Mouse (Mus musculus): ENCODE results near the gene Fitm1.
A peak's percentile ranks its signal among the peaks of the same experiment; 100 is the strongest.

The Fitm1 gene

DNA sequence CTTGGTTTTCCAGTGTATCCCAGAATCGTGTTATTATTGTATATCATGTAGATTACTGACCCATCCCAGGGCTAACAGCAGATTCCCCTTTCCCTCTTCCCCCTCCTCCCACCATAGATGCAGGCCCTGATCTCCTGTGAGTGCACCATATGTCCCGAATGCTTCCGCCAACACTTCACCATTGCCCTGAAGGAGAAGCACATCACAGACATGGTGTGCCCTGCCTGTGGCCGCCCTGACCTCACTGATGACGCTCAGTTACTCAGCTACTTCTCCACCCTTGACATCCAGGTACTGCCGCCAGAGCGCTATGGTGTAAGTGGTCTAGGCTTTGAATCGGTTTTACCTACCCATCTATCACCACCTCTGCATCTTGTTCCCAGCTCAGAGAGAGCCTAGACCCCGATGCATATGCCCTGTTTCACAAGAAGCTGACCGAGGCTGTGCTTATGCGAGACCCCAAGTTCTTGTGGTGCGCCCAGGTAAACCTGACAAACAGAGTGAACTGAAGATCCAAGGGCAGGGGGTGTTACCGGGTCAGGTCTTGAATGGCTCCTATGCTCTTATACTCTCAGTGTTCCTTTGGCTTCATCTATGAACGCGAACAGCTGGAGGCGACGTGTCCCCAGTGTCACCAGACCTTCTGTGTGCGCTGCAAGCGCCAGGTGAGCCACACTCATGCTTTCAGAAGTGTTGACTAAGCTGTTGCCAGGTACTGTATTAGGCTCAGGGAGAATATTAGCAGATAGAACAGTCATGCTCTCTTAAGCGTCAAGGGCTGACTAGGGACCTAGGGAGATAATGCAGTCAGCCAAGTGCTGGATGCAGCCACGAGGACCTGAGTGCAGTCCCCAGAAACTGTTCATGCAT is 23.3 kb downstream of the Fitm1 start:
- no peak for DNase-seq

DNA sequence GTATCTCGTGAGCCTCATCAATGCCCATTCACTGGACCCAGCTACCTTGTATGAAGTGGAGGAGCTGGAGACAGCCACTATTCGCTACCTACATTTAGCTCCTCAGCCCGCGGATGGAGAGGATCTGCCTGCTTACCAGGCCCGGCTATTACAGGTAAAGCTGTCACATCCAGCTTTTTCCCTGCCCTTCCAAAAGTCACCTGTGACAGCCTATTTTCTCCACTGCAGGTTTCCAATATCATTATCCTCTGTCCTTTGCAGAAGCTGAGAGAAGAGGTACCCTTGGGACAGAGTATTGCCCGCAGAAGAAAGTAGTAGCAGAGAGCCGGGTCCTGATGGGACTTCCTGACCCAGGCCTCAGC is 27.8 kb downstream of the Fitm1 start, which contains the start of gene Irf9:
Gene Irf9 (plus strand): TSS at position 301 of the 362 bp plus-strand sequence.
- no peak for DNase-seq

DNA sequence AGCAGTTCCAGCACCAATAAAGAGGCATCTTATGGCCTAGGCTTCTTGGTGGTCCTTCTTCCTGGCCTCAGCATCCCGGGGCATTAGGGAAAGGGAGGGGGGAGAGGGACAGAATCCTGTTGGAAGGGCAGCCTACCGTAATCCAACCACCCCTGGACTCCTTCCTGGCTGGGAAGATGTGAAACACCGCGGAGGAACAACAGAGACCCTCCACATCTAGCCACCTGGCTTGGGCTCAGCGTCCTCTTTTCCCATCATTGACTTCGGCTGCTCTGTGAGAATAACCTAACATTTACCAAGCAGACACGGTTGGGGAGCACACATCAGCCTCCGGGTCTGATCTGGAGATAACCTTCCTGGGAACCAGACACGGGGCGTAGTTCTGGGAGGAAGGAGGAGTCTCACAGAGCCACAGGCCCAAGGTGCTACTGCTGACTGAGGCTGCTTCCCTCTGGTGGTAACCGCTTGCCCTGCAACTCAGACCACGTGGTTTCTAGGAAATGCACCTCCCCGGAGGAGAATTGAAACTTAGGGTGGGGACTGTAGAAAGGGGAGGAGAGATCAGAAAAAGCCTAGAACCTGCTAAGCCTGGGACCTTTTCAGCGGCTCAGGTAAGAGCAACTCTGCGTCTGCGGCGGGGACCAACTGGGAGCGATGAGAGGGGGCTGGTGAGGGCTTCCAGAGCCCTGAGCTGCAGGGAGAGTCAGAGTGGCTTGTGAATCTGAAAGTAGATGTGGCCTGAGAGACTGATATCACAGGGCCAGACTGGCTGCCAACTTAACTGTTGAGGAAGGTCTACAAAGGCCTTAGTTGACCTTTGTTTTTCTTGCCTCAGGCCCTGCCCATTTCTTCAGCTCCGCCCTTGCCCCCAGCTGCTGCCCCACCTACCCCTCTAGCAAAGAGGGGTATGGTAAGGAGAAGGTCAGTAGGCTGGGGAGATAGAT is 28.5 kb downstream of the Fitm1 start:
- DNase-seq, result peak; percentile 98

DNA sequence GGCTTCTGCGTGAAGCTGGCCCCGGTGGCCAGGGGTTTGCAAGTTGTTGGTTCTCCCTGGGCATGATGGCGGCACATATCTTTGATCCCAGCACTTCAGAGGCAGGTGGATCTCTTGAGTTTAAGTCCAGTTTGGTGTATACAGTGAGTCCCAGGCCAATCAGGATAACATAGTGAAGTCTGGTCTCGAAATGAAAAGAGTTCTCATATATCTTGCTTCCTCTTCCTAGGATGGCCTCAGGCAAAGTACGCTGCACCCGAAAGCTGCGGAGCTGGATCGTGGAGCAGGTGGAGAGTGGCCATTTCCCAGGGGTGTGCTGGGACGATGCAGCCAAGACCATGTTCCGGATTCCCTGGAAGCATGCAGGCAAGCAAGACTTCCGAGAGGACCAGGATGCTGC is 29.4 kb downstream of the Fitm1 start:
- DNase-seq, result no peak

DNA sequence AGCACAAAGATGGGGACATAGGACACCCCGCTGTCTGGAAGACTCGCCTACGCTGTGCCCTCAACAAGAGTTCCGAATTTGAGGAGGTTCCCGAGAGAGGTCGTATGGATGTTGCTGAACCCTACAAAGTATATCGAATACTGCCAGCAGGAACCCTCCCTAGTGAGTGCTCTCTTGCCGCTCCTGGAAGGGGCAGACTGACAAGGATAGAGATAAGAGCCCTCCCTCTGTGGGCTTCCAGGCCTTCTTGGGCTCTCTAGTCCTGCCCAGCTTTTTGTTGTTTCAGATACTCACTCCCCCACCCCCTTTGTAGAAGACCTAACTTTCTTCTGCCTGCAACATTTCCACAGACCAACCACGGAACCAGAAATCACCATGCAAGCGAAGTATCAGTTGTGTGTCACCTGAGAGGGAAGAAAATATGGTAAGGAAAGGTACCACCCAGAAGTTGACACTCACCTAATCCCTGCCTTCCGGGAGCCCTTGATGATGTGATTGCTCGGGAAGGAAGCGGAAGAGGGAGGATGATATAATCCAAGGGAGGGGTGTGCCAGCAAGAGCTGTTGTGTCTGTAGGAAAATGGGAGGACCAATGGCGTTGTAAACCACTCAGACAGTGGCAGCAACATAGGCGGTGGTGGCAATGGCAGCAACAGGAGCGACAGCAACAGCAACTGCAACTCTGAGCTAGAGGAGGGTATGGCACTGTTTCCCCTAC is 30.5 kb downstream of the Fitm1 start:
- DNase-seq, result no peak

DNA sequence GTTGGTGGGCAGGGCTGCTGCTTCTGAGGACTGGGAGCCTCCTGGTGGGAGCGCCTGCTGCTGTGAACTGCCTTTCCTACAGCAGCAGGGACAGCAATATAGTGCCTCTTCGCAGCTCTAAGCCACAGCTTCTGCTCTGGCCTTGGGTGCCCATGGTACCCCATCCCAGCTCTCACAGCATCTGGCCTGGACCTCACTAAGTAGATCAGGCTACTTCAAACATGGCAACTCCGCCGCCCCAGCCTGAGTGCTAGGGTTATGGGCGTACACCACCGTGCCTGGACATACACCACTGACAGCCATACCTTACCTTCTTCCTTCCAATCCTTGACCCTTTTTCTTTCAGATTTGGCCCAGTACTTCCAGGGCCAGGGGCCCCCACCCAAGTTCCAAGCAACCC is 32.9 kb downstream of the Fitm1 start:
- no peak for DNase-seq

DNA sequence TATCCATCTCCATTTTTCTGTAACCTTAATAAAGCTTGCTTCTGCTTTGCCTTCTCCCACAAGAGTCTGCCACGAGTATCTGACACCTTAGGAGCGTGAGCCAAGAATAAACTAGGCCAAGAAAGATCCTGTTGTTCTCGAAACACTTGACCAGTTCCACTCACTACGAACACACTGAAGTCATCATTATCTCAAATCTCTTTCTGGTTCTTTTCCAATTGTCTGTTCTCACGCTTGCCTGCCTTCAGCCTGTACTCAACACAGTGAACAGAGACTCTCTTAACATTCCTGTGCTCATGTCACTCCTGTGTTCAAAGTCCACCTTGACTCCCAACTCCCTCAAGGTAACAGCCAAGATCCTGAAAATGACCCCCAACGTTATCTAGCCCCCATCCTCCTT is 37.9 kb downstream of the Fitm1 start:
- peak; percentile 68 for DNase-seq

DNA sequence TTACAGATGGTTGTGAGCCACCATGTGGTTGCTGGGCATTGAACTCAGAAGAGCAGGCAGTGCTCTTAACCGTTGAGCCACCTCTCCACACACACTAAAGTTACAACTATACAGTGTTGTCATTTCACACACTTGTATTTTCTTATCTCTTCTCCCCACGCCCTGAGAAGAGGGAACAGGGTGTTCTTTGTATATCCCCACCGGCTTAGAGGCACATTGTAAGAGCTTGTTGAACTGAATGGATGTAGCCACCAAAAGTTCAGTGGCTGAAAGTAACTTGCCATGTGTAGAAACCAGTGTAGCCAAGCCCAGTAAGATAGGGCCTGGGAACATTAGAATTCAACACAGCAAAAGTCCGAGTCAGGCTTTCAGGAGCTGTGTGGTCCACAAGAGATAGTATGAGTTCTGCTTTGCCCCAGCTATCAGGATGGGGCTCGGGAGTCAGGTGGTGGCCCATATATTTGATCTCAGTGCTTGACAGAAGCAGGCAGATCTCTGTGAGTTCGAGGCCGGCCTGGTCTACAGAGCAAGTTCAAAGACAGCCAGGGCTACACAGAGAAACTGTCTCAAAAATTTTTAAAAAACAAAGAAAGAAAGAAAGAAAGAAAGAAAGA is 39.3 kb downstream of the Fitm1 start:
- no peak for DNase-seq

DNA sequence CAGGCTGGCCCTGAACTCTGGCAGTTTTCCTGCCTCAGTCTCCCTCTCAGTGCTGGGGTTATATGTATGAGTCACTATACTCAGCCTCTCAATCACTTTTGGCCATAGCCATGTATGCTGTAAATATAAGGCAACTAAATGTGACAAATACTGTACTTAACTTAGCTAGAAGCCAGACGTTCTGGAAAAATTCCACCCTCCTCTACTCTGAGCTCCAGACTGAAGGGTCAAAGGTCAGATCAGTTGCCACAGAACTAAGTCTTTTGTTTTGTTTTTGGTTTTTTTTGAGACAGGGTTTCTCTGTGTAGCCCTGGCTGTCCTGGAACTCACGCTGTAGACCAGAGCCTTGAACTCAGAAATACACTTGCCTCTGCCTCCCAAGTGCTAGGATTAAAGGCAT is 40.5 kb downstream of the Fitm1 start:
- DNase-seq, result no peak

DNA sequence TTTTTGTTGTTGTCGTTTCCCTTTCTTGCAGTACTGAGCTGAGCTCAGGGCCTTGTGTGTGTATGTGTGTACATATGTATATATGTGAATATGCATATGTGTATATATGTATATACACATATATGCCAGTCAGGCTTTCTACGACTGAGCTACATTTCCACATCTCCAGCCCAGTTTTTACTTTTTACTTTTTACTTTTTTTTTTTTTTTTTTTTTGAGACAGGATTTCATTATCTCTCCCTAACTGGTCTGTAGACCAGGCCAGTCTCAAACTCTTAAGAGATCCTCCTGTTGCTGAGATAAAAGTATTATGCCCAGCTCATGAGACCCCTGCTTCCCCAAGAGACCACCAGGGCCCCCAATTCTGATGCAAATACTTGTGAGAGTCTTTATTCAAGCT is 41.4 kb downstream of the Fitm1 start:
- DNase-seq, result no peak

DNA sequence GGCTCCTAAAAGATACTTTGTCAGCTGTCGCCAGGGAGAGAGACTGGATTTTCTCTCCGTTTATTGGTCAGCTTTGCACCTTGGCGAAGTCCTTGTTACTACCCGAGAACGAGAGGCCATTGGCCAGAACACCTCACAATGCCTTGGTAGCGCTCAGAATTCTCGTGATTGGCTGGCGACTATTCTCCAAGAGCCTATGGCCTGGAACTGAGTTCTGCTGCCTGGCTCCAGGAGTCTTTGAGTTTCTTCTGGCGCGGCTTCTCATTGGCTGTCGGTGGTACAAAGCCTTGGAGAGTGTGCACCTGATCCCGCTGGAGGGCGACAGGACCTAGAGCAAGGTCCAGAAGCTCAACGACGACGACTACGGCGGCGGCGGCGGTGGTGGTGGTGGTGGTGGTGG is 42.4 kb downstream of the Fitm1 start, which contains the start of gene Rec8:
Gene Rec8 (plus strand): TSS at position 216 of the 400 bp plus-strand sequence.
- DNase-seq, result peak; percentile 62

DNA sequence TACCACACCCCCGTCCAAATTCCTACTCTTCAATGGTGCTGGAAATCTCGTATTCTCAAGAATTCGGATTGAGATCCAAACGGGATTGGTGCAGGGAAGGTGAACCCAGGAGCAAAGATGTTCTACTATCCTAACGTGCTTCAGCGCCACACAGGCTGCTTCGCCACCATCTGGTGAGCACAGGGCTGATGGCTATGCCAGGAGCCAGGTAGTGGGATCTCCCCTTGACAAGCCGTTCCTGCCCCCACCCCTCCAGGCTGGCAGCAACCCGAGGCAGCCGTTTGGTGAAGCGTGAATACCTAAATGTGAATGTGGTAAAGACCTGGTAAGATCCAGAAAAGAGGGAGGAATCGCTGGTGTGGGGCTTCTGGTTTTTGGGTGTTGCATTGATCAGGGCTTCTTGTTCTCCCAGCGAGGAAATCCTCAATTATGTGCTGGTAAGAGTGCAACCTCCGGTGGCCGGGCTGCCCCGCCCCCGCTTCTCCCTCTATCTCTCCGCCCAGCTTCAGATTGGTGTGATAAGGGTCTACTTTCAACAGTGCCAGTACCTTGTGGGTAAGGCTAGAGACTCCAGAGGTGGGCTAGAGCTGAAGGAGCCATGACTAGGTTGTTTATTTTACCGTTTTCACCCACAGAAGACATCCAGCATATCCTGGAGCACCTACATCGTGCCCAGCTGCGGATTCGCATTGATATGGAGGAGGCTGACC is 43.2 kb downstream of the Fitm1 start:
- no peak for DNase-seq
